Mouse (Mus musculus) spleen, adult 18-20 months (tissue): ENCODE data around the gene Tcf3.

ENCODE experiments used
- DNase-seq, 2 experiments: peaks; one replicate each; pipeline ENCODE4 v3.0.0; 2022; ENCODE audit warnings: mixed read lengths in 2 of 2

Gene Tcf3

GRCm38 (mm10) chr10:80436276-80436675 lies 2.8 kb upstream of the Tcf3 start:
- peak in 1 of 2 experiments; percentile 39 for DNase-seq

- no peak for DNase-seq
These were observed 2.3 kb upstream of the Tcf3 start for GRCm38 (mm10) chr10:80435764-80436163.

GRCm38 (mm10) chr10:80434823-80435222 lies 1.4 kb upstream of the Tcf3 start:
- no peak for DNase-seq

GRCm38 (mm10) chr10:80434233-80434592 lies 766 bp upstream of the Tcf3 start:
- no peak for DNase-seq

- DNase-seq, result peak in 1 of 2 experiments; percentile 36
These were observed 423 bp downstream of the Tcf3 start for GRCm38 (mm10) chr10:80432936-80433512.

- DNase-seq, result no peak
These were observed 1.1 kb downstream of the Tcf3 start for GRCm38 (mm10) chr10:80432387-80432785.

GRCm38 (mm10) chr10:80431570-80432386 lies 1.7 kb downstream of the Tcf3 start:
- DNase-seq, result peak in 1 of 2 experiments; percentile 43

- DNase-seq, result no peak
These were observed 3.0 kb downstream of the Tcf3 start for GRCm38 (mm10) chr10:80430375-80430980.

GRCm38 (mm10) chr10:80429800-80430199 lies 3.6 kb downstream of the Tcf3 start:
- peak; percentile 49 to 64 for DNase-seq

GRCm38 (mm10) chr10:80425041-80425440 lies 8.4 kb downstream of the Tcf3 start:
- DNase-seq, result no peak

- DNase-seq, result peak; percentile 53 to 60
These were observed 9.9 kb downstream of the Tcf3 start for GRCm38 (mm10) chr10:80423562-80423961.

- no peak for DNase-seq
These were observed 11.6 kb downstream of the Tcf3 start for GRCm38 (mm10) chr10:80421651-80422472.

GRCm38 (mm10) chr10:80421208-80421607 lies 12.2 kb downstream of the Tcf3 start:
- no peak for DNase-seq

GRCm38 (mm10) chr10:80420729-80421128 lies 12.7 kb downstream of the Tcf3 start:
- DNase-seq, result no peak

GRCm38 (mm10) chr10:80419419-80419818 lies 14.0 kb downstream of the Tcf3 start:
- DNase-seq, result no peak

- DNase-seq, result no peak
These were observed 15.1 kb downstream of the Tcf3 start for GRCm38 (mm10) chr10:80418311-80418710.

GRCm38 (mm10) chr10:80417841-80418240 lies 15.6 kb downstream of the Tcf3 start:
- DNase-seq, result no peak

GRCm38 (mm10) chr10:80417371-80417770 lies 16.1 kb downstream of the Tcf3 start:
- DNase-seq, result no peak

GRCm38 (mm10) chr10:80415566-80415965 lies 17.9 kb downstream of the Tcf3 start:
- no peak for DNase-seq

- no peak for DNase-seq
These were observed 20.5 kb downstream of the Tcf3 start for GRCm38 (mm10) chr10:80412656-80413541.

GRCm38 (mm10) chr10:80407924-80408323 lies 25.5 kb downstream of the Tcf3 start:
- no peak for DNase-seq
